Comparison of ENCODE assay signal across 13 mouse cellular contexts in the genomic region with DNA sequence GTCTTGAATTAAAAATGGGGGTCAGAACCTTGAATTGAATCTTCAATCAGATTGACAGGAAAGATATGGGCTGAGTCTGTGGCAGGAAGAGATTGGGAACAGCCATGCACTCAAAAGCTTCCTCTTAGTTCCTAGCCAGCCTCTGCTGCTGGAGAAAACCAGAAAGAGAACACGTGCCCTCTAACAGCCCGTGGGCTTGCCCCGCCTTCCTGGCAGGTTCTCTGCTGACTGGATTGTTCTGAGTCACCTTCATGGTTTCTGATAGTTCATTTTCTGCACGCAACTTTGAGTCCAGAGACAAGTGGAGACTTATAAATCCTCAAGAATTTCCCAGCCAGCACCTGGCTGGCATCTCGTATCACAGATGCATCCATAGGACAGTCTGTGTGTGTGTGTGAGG.
A peak's percentile ranks its signal among the peaks of the same experiment; 100 is the strongest.
DNase-seq lines count a peak whose midpoint lies in the region; ATAC-seq and TF ChIP-seq lines count a peak whose summit lies in the region.
"Had no signal": no experiment of that assay in that cellular context is flagged by ENCODE, and none has a peak within 500 bp of the region (broad histone marks: within the 10 kb centered on the region; RNA-seq: fewer than 3 reads in every experiment).

No protein-coding gene starts in this region.

- no peak for TF ChIP-seq CTCF in C2C12 (IDR thresholded peaks at IDR 0.05; ENCODE audit: control insufficient read depth, insufficient read depth, insufficient read length)

- H3K79me2 ChIP-seq in C2C12 (ENCODE audit: control insufficient read depth, insufficient read depth): no peaks in the 10 kb centered on the region

- H3K79me3 ChIP-seq in C2C12 (ENCODE audit: low read depth): no peaks in the 10 kb centered on the region

- no peak overlapping the region for H3K4me3 ChIP-seq in kidney, embryonic 15.5 days (replicated peaks)
- no peak overlapping the region for H3K4me3 ChIP-seq in C2C12 (ENCODE audit: insufficient read depth, poor library complexity, severe bottlenecking)
- H3K4me3 ChIP-seq: embryonic facial prominence, embryonic 12.5 days; limb, embryonic 15.5 days had no signal

- H3K9ac ChIP-seq in kidney, embryonic 15.5 days: no peak overlapping the region
- H3K9ac ChIP-seq: embryonic facial prominence, embryonic 12.5 days; limb, embryonic 15.5 days had no signal

- no peak overlapping the region for H3K27ac ChIP-seq in kidney, embryonic 15.5 days
- H3K27ac ChIP-seq: embryonic facial prominence, embryonic 12.5 days; limb, embryonic 15.5 days had no signal

- H3K36me3 ChIP-seq in kidney, embryonic 15.5 days: no peaks in the 10 kb centered on the region
- no peaks in the 10 kb centered on the region for H3K36me3 ChIP-seq in C2C12 (ENCODE audit: control insufficient read depth, insufficient read depth)
- H3K36me3 ChIP-seq: embryonic facial prominence, embryonic 12.5 days; limb, embryonic 15.5 days had no signal

- WGBS in kidney, embryonic 15.5 days: 55% methylated on average over 5 of the region's 5 CpGs

- H3K4me1 ChIP-seq in kidney, embryonic 15.5 days: peaks cover 5% of the 10 kb centered on the region; the same call in 1 of the 2 replicates
- H3K4me1 ChIP-seq: limb, embryonic 15.5 days had no signal

- no peak overlapping the region for H3K4me2 ChIP-seq in kidney, embryonic 15.5 days
- H3K4me2 ChIP-seq: embryonic facial prominence, embryonic 12.5 days; limb, embryonic 15.5 days had no signal

- H3K9me3 ChIP-seq in kidney, embryonic 15.5 days (replicated peaks): no peaks in the 10 kb centered on the region
- H3K9me3 ChIP-seq: embryonic facial prominence, embryonic 12.5 days; limb, embryonic 15.5 days had no signal

- intact Hi-C loops in heart, postnatal 10 days (cut with DNase I): no loop called here
- intact Hi-C loops in heart, postnatal 14 days (cut with DNase I): no loop called here

- H3ac ChIP-seq in C2C12 (ENCODE audit: control insufficient read depth, insufficient read length, low read depth): no peak overlapping the region

- peak; percentile 65 for DNase-seq in kidney, adult 11 months
- DNase-seq in lung, postnatal 4 days: peak; percentile 27 to 37
- DNase-seq in heart, postnatal 10 days: no peak
- DNase-seq in natural killer cell, adult 2 months (ENCODE audit: low spot score in 2 of 2): no peak
- DNase-seq in heart, postnatal 14 days: no peak
- DNase-seq: heart, postnatal 4 days; right cerebral cortex, adult 18-20 months; thymus, adult 2 months had no signal

- 0 out of 2 replicates have a peak, but pooled peaks cover 5% of the 10 kb centered on the region for H3K27me3 ChIP-seq in kidney, embryonic 15.5 days
- no peaks in the 10 kb centered on the region for H3K27me3 ChIP-seq in C2C12 (ENCODE audit: control insufficient read depth, insufficient read depth, insufficient read length)

- no peak for ATAC-seq in kidney, embryonic 15.5 days (replicated peaks; ENCODE audit: low FRiP score)
- ATAC-seq in hematopoietic stem cell, adult 5-6 weeks (replicated peaks in 1 of 2; ENCODE audit: insufficient read depth in 1 of 2, low FRiP score in 2 of 2, low TSS enrichment in 1 of 2, low read depth in 1 of 2, poor library complexity in 2 of 2, severe bottlenecking in 2 of 2): peak; percentile 86 to 92

TF ChIP-seq in C2C12, 6 proteins besides CTCF, POLR2A, EP300 and RAD21:
- no peak for TF ChIP-seq MYOG (IDR thresholded peaks at IDR 0.05; ENCODE audit: control insufficient read depth, extremely low read depth, insufficient read length)
- peak; percentile 39 for TF ChIP-seq USF1 (IDR thresholded peaks at IDR 0.05; ENCODE audit: low read depth)

Comparison
In these comparisons a context has a peak if more than half of its experiments do, and no peak if none do; other contexts are left out.
1. DNase-seq: peak in kidney, adult 11 months (single experiment) and lung, postnatal 4 days (2 of 2); none in heart, postnatal 10 days (0 of 2), natural killer cell, adult 2 months (0 of 2) and heart, postnatal 14 days (0 of 2).